Mouse (Mus musculus) stomach, embryonic 14.5 days (tissue): ENCODE data around the gene Dlx1. TPM values are rescaled to one million over a fixed set of nuclear protein-coding genes. Genes with fewer than 3 reads are reported as not detected.

Experiments
- ATAC-seq: fragments of 200-750 bp; cut with Nextera tagmentation; 2 replicates; pipeline ENCODE4 v1.8.0; 2017; ENCODE audit warnings: low read depth, moderate TSS enrichment; ENCODE audit not compliant: insufficient number of reproducible peaks, insufficient read depth, low FRiP score
- H3K27ac ChIP-seq: fragments of 300-500 bp; sonication (generic); 2 replicates; pipeline ENCODE4 v1.5.1; 2014; ENCODE audit warnings: mild to moderate bottlenecking, low read length, moderate library complexity, mixed read lengths
- H3K27me3 ChIP-seq: fragments of 300-500 bp; sonication (generic); 2 replicates; pipeline ENCODE4 v1.6.1; 2014; ENCODE audit warnings: low read length, control low read depth, mixed read lengths; ENCODE audit not compliant: control insufficient read depth, insufficient read depth
- H3K36me3 ChIP-seq: fragments of 300-500 bp; sonication (generic); 2 replicates; pipeline ENCODE4 v1.6.1; 2014; ENCODE audit warnings: mild to moderate bottlenecking, control low read depth, low read length, moderate library complexity, mixed read lengths; ENCODE audit not compliant: control insufficient read depth, insufficient read depth
- H3K4me1 ChIP-seq: fragments of 300-500 bp; sonication (generic); 2 replicates; pipeline ENCODE4 v1.6.1; 2014; ENCODE audit warnings: low read length, control low read depth, mixed read lengths; ENCODE audit not compliant: control insufficient read depth, insufficient read depth
- H3K4me2 ChIP-seq: fragments of 300-500 bp; sonication (generic); replicated peaks from 2 replicates; pipeline ENCODE4 v1.6.1; 2014; ENCODE audit warnings: low read depth, low read length, control low read depth
- H3K4me3 ChIP-seq: fragments of 300-500 bp; sonication (generic); 2 replicates; pipeline ENCODE4 v1.5.1; 2014; ENCODE audit warnings: low read depth, low read length, control low read depth
- H3K9ac ChIP-seq: fragments of 300-500 bp; sonication (generic); replicated peaks from 2 replicates; pipeline ENCODE4 v1.6.1; 2014; ENCODE audit warnings: low read depth, mild to moderate bottlenecking, control low read depth, low read length, moderate library complexity, mixed read lengths
- H3K9me3 ChIP-seq: fragments of 300-500 bp; sonication (generic); 2 replicates; pipeline ENCODE4 v1.6.1; 2016; ENCODE audit warnings: low read depth, low read length, control low read depth; ENCODE audit not compliant: control insufficient read depth
- WGBS: fragments of 180-500 bp; shearing (Covaris S2); extraction: QIAGEN DNeasy Blood & Tissue Kit; methylation state at CpG from one replicate; pipeline ENCODE4 v1.1.7; 2014; 5-methylcytosine and 5-hydroxymethylcytosine counted together
- polyA plus RNA-seq: library from polyadenylated mRNA; unstranded; fragments of >200 nt; fragmentation: Nextera tagmentation; extraction: Ambion mirVana; gene quantifications from 2 replicates; pipeline ENCODE4 v1.2.1, GENCODE M21; 2014

Dlx1 gene
- polyA plus RNA-seq, 1 experiment from 2014 or later: 10.8 TPM

GRCm38 (mm10) chr2:71530391-71531123, 2.6 kb downstream of the Dlx1 start:
- peaks cover 4% of the 10 kb centered on the region; the same call in 1 of the 2 replicates for H3K4me1 ChIP-seq
- under 1% methylated on average over 34 of the region's 34 CpGs for WGBS
- peaks cover 75% of the 10 kb centered on the region for H3K27me3 ChIP-seq
- no peaks in the 10 kb centered on the region for H3K9me3 ChIP-seq
- H3K4me2 ChIP-seq: peak overlapping the region; percentile 76; the same call in 1 of the 2 replicates
- H3K36me3 ChIP-seq: no peaks in the 10 kb centered on the region
- H3K4me3 ChIP-seq: peak overlapping the region; percentile 43
- H3K27ac ChIP-seq: peak overlapping the region; percentile 73; the same call in 1 of the 2 replicates
- no peak overlapping the region for H3K9ac ChIP-seq
- ATAC-seq: no peak

GRCm38 (mm10) chr2:71531124-71531590, 3.2 kb downstream of the Dlx1 start:
- Histone ChIP-seq H3K4me2 (no peak overlapping the region), H3K9me3 (no peaks in the 10 kb centered on the region), H3K4me3 (no peak overlapping the region; the same call in 1 of the 2 replicates), H3K36me3 (no peaks in the 10 kb centered on the region), H3K9ac (no peak overlapping the region; the same call in 1 of the 2 replicates), H3K27me3 (peaks cover 70% of the 10 kb centered on the region), H3K4me1 (peaks cover 4% of the 10 kb centered on the region; the same call in 1 of the 2 replicates), H3K27ac (peak overlapping the region; percentile 73; the same call in 1 of the 2 replicates)
- ATAC-seq: no peak
- WGBS: under 1% methylated on average over 12 of the region's 12 CpGs

GRCm38 (mm10) chr2:71531990-71532970, 4.4 kb downstream of the Dlx1 start:
- Histone ChIP-seq H3K9ac (no peak overlapping the region; the same call in 1 of the 2 replicates), H3K4me1 (peaks cover 4% of the 10 kb centered on the region; the same call in 1 of the 2 replicates), H3K4me2 (no peak overlapping the region), H3K9me3 (no peaks in the 10 kb centered on the region), H3K4me3 (peak overlapping the region; percentile 8; the same call in 1 of the 2 replicates), H3K27ac (no peak overlapping the region), H3K27me3 (peaks cover 72% of the 10 kb centered on the region), H3K36me3 (no peaks in the 10 kb centered on the region)
- under 1% methylated on average over 43 of the region's 43 CpGs for WGBS
- no peak for ATAC-seq

GRCm38 (mm10) chr2:71533094-71533493, 5.2 kb downstream of the Dlx1 start:
- no peak overlapping the region for H3K27ac ChIP-seq

GRCm38 (mm10) chr2:71534242-71535052, 6.5 kb downstream of the Dlx1 start:
- H3K4me2 ChIP-seq: peak overlapping the region; percentile 5; the same call in 1 of the 2 replicates
- H3K27me3 ChIP-seq: peaks cover 73% of the 10 kb centered on the region
- no peak overlapping the region; the same call in 1 of the 2 replicates for H3K27ac ChIP-seq
- no peak overlapping the region for H3K4me3 ChIP-seq
- no peak for ATAC-seq
- 2% methylated on average over 20 of the region's 20 CpGs for WGBS
- no peaks in the 10 kb centered on the region for H3K9me3 ChIP-seq
- H3K4me1 ChIP-seq: no peaks in the 10 kb centered on the region; the same call in 1 of the 2 replicates
- H3K9ac ChIP-seq: no peak overlapping the region
- H3K36me3 ChIP-seq: no peaks in the 10 kb centered on the region

More at GRCm38 (mm10) chr2:71533094-71533493, 5.2 kb downstream of the Dlx1 start:
- WGBS: 10% methylated on average over 5 of the region's 5 CpGs
- ATAC-seq: no peak
- Histone ChIP-seq H3K27me3 (peaks cover 73% of the 10 kb centered on the region), H3K36me3 (no peaks in the 10 kb centered on the region), H3K4me3 (0 out of 2 replicates have a peak overlapping the region, but pooled peaks have one; percentile 8), H3K4me2 (no peak overlapping the region; the same call in 1 of the 2 replicates), H3K4me1 (peaks cover 4% of the 10 kb centered on the region; the same call in 1 of the 2 replicates), H3K9me3 (no peaks in the 10 kb centered on the region), H3K9ac (no peak overlapping the region)

GRCm38 (mm10) chr2:71540611-71541417, 12.9 kb downstream of the Dlx1 start:
- no peak for ATAC-seq

More at GRCm38 (mm10) chr2:71540611-71541417, 12.9 kb downstream of the Dlx1 start:
- Histone ChIP-seq H3K4me3 (0 out of 2 replicates have a peak overlapping the region, but pooled peaks have one; percentile 12), H3K27ac (peak overlapping the region; percentile 1; the same call in 1 of the 2 replicates), H3K4me1 (peaks cover 6% of the 10 kb centered on the region), H3K27me3 (peaks cover 67% of the 10 kb centered on the region), H3K36me3 (no peaks in the 10 kb centered on the region), H3K9me3 (no peaks in the 10 kb centered on the region), H3K9ac (no peak overlapping the region), H3K4me2 (peak overlapping the region; percentile 8; the same call in 1 of the 2 replicates)
- under 1% methylated on average over 47 of the region's 48 CpGs for WGBS
